Mouse (Mus musculus) stomach, embryonic 15.5 days (tissue): ENCODE data around the gene Nup85. TPM values are rescaled to one million over a fixed set of nuclear protein-coding genes. Genes with fewer than 3 reads are reported as not detected.

Source experiments
- ATAC-seq: fragments of 200-750 bp; cut with Nextera tagmentation; 2 replicates; pipeline ENCODE4 v1.8.0; 2017; ENCODE audit warnings: low read depth, moderate number of reproducible peaks, moderate TSS enrichment; ENCODE audit not compliant: insufficient read depth, low FRiP score
- H3K27ac ChIP-seq: fragments of 300-500 bp; sonication (generic); 2 replicates; pipeline ENCODE4 v1.5.1; 2015; ENCODE audit warnings: mild to moderate bottlenecking, inconsistent platforms
- H3K27me3 ChIP-seq: fragments of 300-500 bp; sonication (generic); replicated peaks from 2 replicates; pipeline ENCODE4 v1.6.1; 2015; ENCODE audit warnings: inconsistent platforms
- H3K36me3 ChIP-seq: fragments of 300-500 bp; sonication (generic); 2 replicates; pipeline ENCODE4 v1.6.1; 2015; ENCODE audit warnings: inconsistent platforms
- H3K4me1 ChIP-seq: fragments of 300-500 bp; sonication (generic); 2 replicates; pipeline ENCODE4 v1.6.1; 2015; ENCODE audit warnings: inconsistent platforms
- H3K4me2 ChIP-seq: fragments of 300-500 bp; sonication (generic); 2 replicates; pipeline ENCODE4 v1.6.1; 2015; ENCODE audit warnings: mild to moderate bottlenecking, inconsistent platforms
- H3K4me3 ChIP-seq: fragments of 300-500 bp; sonication (generic); replicated peaks from 2 replicates; pipeline ENCODE4 v1.5.1; 2015; ENCODE audit warnings: inconsistent platforms
- H3K9ac ChIP-seq: fragments of 300-500 bp; sonication (generic); 2 replicates; pipeline ENCODE4 v1.6.1; 2015; ENCODE audit warnings: inconsistent platforms
- H3K9me3 ChIP-seq: fragments of 300-500 bp; sonication (generic); 2 replicates; pipeline ENCODE4 v1.6.1; 2016; ENCODE audit warnings: inconsistent platforms
- WGBS: fragments of 180-500 bp; shearing (Covaris S2); methylation state at CpG from one replicate; pipeline ENCODE4 v1.1.7; 2015; 5-methylcytosine and 5-hydroxymethylcytosine counted together
- polyA plus RNA-seq: library from polyadenylated mRNA; unstranded; fragments of >200 nt; fragmentation: Nextera tagmentation; extraction: Ambion mirVana; gene quantifications from 2 replicates; pipeline ENCODE4 v1.2.1, GENCODE M21; 2015

Gene Nup85
- polyA plus RNA-seq, 1 experiment from 2014 or later = 181 TPM

GRCm38 (mm10) chr11:115616371-115616770 lies 52.1 kb downstream of the Nup85 start:
- Histone ChIP-seq H3K4me2 (no peak overlapping the region), H3K27me3 (no peaks in the 10 kb centered on the region), H3K36me3 (peaks cover 5% of the 10 kb centered on the region; the same call in 1 of the 2 replicates), H3K27ac (no peak overlapping the region), H3K9me3 (no peaks in the 10 kb centered on the region), H3K4me3 (no peak overlapping the region), H3K4me1 (peaks cover 19% of the 10 kb centered on the region; the same call in 1 of the 2 replicates), H3K9ac (no peak overlapping the region)
- ATAC-seq = no peak
- 88% methylated on average over 7 of the region's 7 CpGs for WGBS

GRCm38 (mm10) chr11:115616893-115617292 lies 52.7 kb downstream of the Nup85 start:
- 77% methylated on average over 6 of the region's 6 CpGs for WGBS
- H3K9me3 ChIP-seq = no peaks in the 10 kb centered on the region
- no peak overlapping the region for H3K4me3 ChIP-seq
- no peak overlapping the region for H3K4me2 ChIP-seq
- H3K27me3 ChIP-seq = no peaks in the 10 kb centered on the region
- peaks cover 15% of the 10 kb centered on the region; the same call in 1 of the 2 replicates for H3K4me1 ChIP-seq
- peaks cover 5% of the 10 kb centered on the region; the same call in 1 of the 2 replicates for H3K36me3 ChIP-seq
- H3K9ac ChIP-seq = no peak overlapping the region
- ATAC-seq = no peak
- no peak overlapping the region for H3K27ac ChIP-seq

DNA sequence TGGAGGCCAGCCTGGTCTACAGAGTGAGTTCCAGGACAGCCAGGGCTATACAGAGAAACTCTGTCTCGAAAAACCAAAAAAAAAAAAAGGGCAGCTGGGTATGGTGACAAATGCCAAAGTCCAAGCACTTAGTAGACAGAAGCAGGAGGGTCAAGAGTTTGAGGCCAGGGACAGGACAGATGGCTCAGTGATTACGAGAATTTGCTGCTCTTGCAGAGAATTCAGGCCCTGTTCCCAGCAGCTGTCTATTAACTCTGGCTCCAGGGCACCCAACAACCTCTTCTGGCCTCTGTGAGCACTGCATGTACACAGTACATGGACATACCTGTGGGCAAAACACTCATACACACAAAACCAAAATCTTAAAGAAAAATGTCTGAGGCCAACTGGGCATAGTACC lies 53.8 kb downstream of the Nup85 start:
- ATAC-seq = no peak
- WGBS = 66% methylated on average over 2 of the region's 2 CpGs

DNA sequence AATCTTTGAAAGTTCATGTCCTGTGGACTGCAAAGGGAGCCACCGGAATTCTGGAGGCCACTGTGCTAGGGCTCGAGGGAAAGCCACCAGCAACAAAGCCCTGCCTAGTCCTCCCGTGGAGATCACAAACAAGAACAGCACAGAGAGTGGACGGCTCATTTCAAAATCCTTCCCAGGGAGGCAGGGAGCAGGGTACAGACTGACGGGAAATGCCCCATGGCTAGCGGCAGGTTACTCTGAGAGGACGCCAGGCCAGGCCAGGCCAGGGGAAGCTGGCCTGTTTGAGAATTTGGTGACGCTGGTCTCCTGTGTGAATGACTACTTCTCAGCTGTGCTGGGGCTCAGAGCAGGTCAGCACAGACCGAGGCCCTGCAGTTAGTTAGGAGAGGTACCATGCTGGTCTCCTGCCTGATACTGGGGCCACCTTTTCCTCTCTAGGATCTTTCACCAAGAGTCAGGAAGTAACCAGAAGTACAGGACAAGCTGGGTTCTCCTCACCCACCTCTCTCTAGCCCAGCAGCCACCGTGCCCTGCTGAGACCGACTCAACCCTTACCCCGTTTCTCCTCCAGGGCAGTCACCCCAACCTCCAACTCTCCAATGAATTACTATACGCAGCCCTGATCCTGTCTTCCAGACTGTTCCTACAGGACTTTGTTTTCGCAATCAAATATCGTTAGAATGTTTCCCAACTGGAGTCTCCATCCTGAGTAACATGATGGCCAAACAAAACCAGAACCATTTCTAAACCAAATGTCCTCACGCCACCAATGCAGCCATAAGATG lies 54.7 kb downstream of the Nup85 start:
- Histone ChIP-seq H3K9me3 (no peaks in the 10 kb centered on the region), H3K36me3 (peaks cover 9% of the 10 kb centered on the region), H3K27me3 (no peaks in the 10 kb centered on the region), H3K27ac (no peak overlapping the region), H3K4me1 (0 out of 2 replicates have a peak, but pooled peaks cover 6% of the 10 kb centered on the region), H3K4me2 (no peak overlapping the region), H3K9ac (no peak overlapping the region), H3K4me3 (no peak overlapping the region)
- no peak for ATAC-seq
- 89% methylated on average over 16 of the region's 16 CpGs for WGBS

More for the DNA sequence above, 53.8 kb downstream of the Nup85 start:
- H3K27me3 ChIP-seq = no peaks in the 10 kb centered on the region
- no peak overlapping the region for H3K9ac ChIP-seq
- no peak overlapping the region for H3K4me3 ChIP-seq
- peaks cover 9% of the 10 kb centered on the region for H3K36me3 ChIP-seq
- H3K4me1 ChIP-seq = peaks cover 12% of the 10 kb centered on the region; the same call in 1 of the 2 replicates
- H3K27ac ChIP-seq = no peak overlapping the region
- no peaks in the 10 kb centered on the region for H3K9me3 ChIP-seq
- no peak overlapping the region for H3K4me2 ChIP-seq

- 90% methylated on average over 7 of the region's 7 CpGs for WGBS
Measured at GRCm38 (mm10) chr11:115619949-115620348, 55.7 kb downstream of the Nup85 start.

GRCm38 (mm10) chr11:115623487-115624070 lies 59.3 kb downstream of the Nup85 start:
- no peak for ATAC-seq
- Histone ChIP-seq H3K36me3 (peaks cover 4% of the 10 kb centered on the region; the same call in 1 of the 2 replicates), H3K4me2 (no peak overlapping the region), H3K4me3 (no peak overlapping the region), H3K9ac (no peak overlapping the region), H3K27me3 (no peaks in the 10 kb centered on the region), H3K9me3 (no peaks in the 10 kb centered on the region), H3K4me1 (peaks cover 3% of the 10 kb centered on the region; the same call in 1 of the 2 replicates), H3K27ac (no peak overlapping the region)
- 75% methylated on average over 9 of the region's 9 CpGs for WGBS

More at GRCm38 (mm10) chr11:115619949-115620348, 55.7 kb downstream of the Nup85 start:
- no peak for ATAC-seq
- Histone ChIP-seq H3K4me3 (no peak overlapping the region), H3K27ac (no peak overlapping the region), H3K4me2 (no peak overlapping the region), H3K9me3 (no peaks in the 10 kb centered on the region), H3K4me1 (0 out of 2 replicates have a peak, but pooled peaks cover 6% of the 10 kb centered on the region), H3K27me3 (no peaks in the 10 kb centered on the region), H3K36me3 (peaks cover 9% of the 10 kb centered on the region), H3K9ac (no peak overlapping the region)

GRCm38 (mm10) chr11:115625877-115626276 lies 61.6 kb downstream of the Nup85 start:
- Histone ChIP-seq H3K27me3 (no peaks in the 10 kb centered on the region), H3K27ac (no peak overlapping the region), H3K9ac (no peak overlapping the region), H3K36me3 (peaks cover 4% of the 10 kb centered on the region; the same call in 1 of the 2 replicates), H3K4me3 (no peak overlapping the region), H3K9me3 (no peaks in the 10 kb centered on the region), H3K4me1 (peaks cover 3% of the 10 kb centered on the region; the same call in 1 of the 2 replicates), H3K4me2 (no peak overlapping the region)
- WGBS = 76% methylated on average over 9 of the region's 9 CpGs
- no peak for ATAC-seq

GRCm38 (mm10) chr11:115626824-115627616 lies 62.8 kb downstream of the Nup85 start:
- 44% methylated on average over 11 of the region's 11 CpGs for WGBS
- Histone ChIP-seq H3K27ac (no peak overlapping the region), H3K9me3 (no peaks in the 10 kb centered on the region), H3K4me2 (peak overlapping the region; percentile 94), H3K4me3 (peak overlapping the region; percentile 81), H3K4me1 (peaks cover 3% of the 10 kb centered on the region; the same call in 1 of the 2 replicates), H3K36me3 (peaks cover 4% of the 10 kb centered on the region; the same call in 1 of the 2 replicates), H3K9ac (peak overlapping the region; percentile 60), H3K27me3 (no peaks in the 10 kb centered on the region)
- ATAC-seq = no peak

DNA sequence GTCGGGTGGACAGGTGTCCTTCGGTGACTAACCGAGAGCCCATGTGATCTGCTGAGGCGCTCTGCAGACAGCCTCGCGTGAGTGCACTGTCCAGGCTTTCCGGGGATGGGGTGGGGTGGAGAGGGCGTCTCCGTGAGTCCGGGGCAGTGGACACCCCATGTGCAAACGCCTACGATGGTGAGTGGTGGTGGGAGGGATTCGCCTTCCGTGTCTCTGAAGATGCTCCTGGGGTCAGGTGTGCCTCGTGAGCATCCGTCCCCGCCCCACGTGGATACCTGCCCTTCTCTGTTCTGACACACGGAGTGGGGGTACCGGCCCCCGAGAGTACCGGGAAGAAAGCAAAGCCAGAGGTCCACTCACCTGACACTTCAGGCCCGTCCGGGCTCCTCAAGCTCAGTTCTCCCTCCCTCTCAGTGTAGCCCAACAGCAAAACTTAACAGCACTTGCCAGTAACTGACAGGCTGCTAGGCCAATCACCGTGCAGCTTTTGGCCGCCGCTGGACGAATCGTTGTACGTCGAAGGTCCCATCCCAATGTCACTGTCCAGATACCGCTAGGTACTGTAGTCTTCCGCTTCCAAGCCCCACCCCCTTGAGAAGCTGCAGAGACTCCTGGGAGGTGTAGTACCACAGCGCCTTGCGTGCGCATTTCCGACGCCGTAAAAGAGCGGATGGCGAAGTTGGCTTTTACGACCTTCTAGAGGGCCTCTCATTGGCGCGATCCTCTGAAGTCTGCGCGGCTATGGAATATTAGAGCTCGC lies 63.7 kb downstream of the Nup85 start, which contains the start of gene Slc25a19:
Slc25a19 (minus strand) TSS at position 591 of the 760 bp plus-strand sequence.
- Histone ChIP-seq H3K9ac (peak within 1 kb of the TSS; percentile 60), H3K4me2 (peak within 1 kb of the TSS; percentile 94), H3K4me1 (peaks cover 3% of the 10 kb centered on the region; the same call in 1 of the 2 replicates), H3K27ac (peak within 1 kb of the TSS; percentile 54), H3K4me3 (peak within 1 kb of the TSS; percentile 81), H3K27me3 (no peaks in the 10 kb centered on the region), H3K36me3 (no peaks in the 10 kb centered on the region), H3K9me3 (no peaks in the 10 kb centered on the region)
- under 1% methylated on average over 47 of the region's 47 CpGs for WGBS
- peak; percentile 100 for ATAC-seq

GRCm38 (mm10) chr11:115628465-115629101 lies 64.3 kb downstream of the Nup85 start:
- no peaks in the 10 kb centered on the region for H3K27me3 ChIP-seq
- ATAC-seq = no peak
- peak overlapping the region; percentile 48 for H3K4me2 ChIP-seq
- no peaks in the 10 kb centered on the region for H3K9me3 ChIP-seq
- no peak overlapping the region; the same call in 1 of the 2 replicates for H3K27ac ChIP-seq
- whole genome bisulfite sequencing = 45% methylated on average over 13 of the region's 13 CpGs
- no peaks in the 10 kb centered on the region for H3K36me3 ChIP-seq
- no peak overlapping the region for H3K9ac ChIP-seq
- H3K4me3 ChIP-seq = peak overlapping the region; percentile 81
- peaks cover 3% of the 10 kb centered on the region; the same call in 1 of the 2 replicates for H3K4me1 ChIP-seq
